Mouse (Mus musculus) G1E (cell line): ENCODE results near the gene Ankrd45. TPM values are rescaled to one million over a fixed set of nuclear protein-coding genes. Genes with fewer than 3 reads are reported as not detected.

Experiments
- ATAC-seq: 2 replicates; pipeline ENCODE4 v1.8.0; 2016; ENCODE audit warnings: mild to moderate bottlenecking; ENCODE audit not compliant: insufficient number of reproducible peaks, poor library complexity, low FRiP score, severe bottlenecking; ENCODE audit errors: extremely low read depth
- DNase-seq: peaks from one replicate; pipeline ENCODE4 v3.0.0; 2012; ENCODE audit warnings: low spot score
- H3K27me3 ChIP-seq: 2 replicates; pipeline ENCODE4 v1.6.1; 2012; ENCODE audit warnings: mild to moderate bottlenecking, low read length, inconsistent platforms; ENCODE audit not compliant: insufficient read depth
- H3K36me3 ChIP-seq: replicated peaks from 2 replicates; pipeline ENCODE3; 2012; ENCODE audit warnings: mild to moderate bottlenecking, inconsistent platforms
- H3K4me1 ChIP-seq: 2 replicates; pipeline ENCODE4 v1.6.1; 2012; ENCODE audit warnings: low read depth, low read length, inconsistent platforms, mixed read lengths; ENCODE audit not compliant: insufficient read depth
- H3K4me3 ChIP-seq: 2 replicates; pipeline ENCODE4 v1.5.1; 2012; ENCODE audit warnings: low read depth, mild to moderate bottlenecking, inconsistent platforms, low read length, moderate library complexity, mixed read lengths
- H3K9me3 ChIP-seq: replicated peaks from 2 replicates; pipeline ENCODE4 v1.6.1; 2012; ENCODE audit warnings: inconsistent platforms
- CTCF ChIP-seq: IDR thresholded peaks from 2 replicates; pipeline ENCODE4 v1.5.1; 2012; ENCODE audit warnings: low read depth, low read length, inconsistent platforms, mixed read lengths
- GATA1 ChIP-seq: IDR thresholded peaks from 2 replicates; pipeline ENCODE4 v1.6.1; 2012; ENCODE audit warnings: borderline replicate concordance, low read length, inconsistent platforms, mixed read lengths
- GATA2 ChIP-seq: IDR thresholded peaks from 2 replicates; pipeline ENCODE4 v1.6.1; 2012; ENCODE audit warnings: low read depth, low read length, inconsistent platforms, borderline replicate concordance
- POLR2AphosphoS5 ChIP-seq: IDR thresholded peaks from 2 replicates; pipeline ENCODE4 v1.6.1; 2012; ENCODE audit warnings: low read depth, low read length, inconsistent platforms; ENCODE audit not compliant: insufficient replicate concordance
- TAL1 ChIP-seq: conservative IDR thresholded peaks from 2 replicates; pipeline ENCODE4 v1.6.1; 2012; ENCODE audit warnings: low read depth, low read length, inconsistent platforms, mixed read lengths
- polyA plus RNA-seq: library from polyadenylated mRNA; stranded (reverse); fragments of >175 nt; gene quantifications from 2 replicates; pipeline ENCODE4 v1.2.3, GENCODE M21; 2012
- total RNA-seq, 2 experiments: library from RNA; stranded (forward) in 1 of 2; stranded (reverse) in 1 of 2; fragments of 200-1000 nt in 1 of 2; fragments of >200 nt in 1 of 2; fragmentation: Nextera tagmentation in 1 of 2; gene quantifications; 2 replicates each; pipeline ENCODE4 v1.2.3; 2014 to 2017

Gene Ankrd45
- total and polyA plus RNA-seq, 3 experiments, result 0.11 TPM; not detected in 2

DNA sequence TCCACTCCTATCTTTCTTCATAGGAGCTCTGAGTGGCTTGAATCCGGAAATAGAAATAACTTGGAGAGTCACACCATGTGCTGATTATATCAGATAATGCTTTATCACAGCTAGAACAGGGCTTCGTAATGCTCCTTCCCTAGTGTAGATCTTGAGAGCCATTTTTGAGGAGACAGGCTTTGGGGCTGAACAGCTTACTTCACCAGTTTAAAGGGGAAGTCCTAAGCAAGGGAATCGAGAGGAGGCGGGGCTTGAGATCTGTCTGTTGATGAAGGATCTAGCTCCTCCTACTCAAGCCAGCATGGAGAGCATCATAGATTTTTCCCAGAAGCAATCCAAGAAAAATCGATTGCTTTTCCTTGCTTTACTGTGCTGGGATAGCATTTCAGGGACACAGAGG lies 57.4 kb downstream of the Ankrd45 start:
- Histone ChIP-seq H3K36me3 (no peaks in the 10 kb centered on the region), H3K4me1 (peaks cover 28% of the 10 kb centered on the region), H3K4me3 (no peak overlapping the region), H3K27me3 (no peaks in the 10 kb centered on the region), H3K9me3 (no peaks in the 10 kb centered on the region)
- peak; percentile 58; the same call in 1 of the 2 replicates for ATAC-seq
- TF ChIP-seq GATA2 (no peak), POLR2AphosphoS5 (no peak), GATA1 (no peak), TAL1 (no peak), CTCF (no peak)
- peak; percentile 21 for DNase-seq

DNA sequence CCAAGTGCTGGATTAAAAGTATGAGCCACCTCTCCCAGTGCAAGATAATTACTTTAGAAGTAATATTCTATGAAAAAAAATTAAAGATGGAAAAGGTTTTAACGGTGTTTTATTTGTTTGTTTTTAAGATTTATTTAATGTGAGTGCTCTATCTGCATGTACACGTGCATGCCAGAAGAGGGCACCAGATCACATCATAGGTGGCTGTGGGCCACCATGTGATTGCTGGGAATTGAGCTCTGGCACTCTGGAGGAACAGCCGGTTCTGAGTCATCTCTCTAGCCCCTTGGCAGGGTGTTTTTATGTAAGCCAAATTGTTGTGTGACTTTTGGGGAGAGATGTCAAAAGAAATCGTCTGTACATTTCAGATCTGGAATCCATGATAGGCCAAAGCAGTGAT lies 72.0 kb downstream of the Ankrd45 start:
- H3K4me3 ChIP-seq, result no peak overlapping the region
- H3K9me3 ChIP-seq, result no peaks in the 10 kb centered on the region
- H3K36me3 ChIP-seq, result no peaks in the 10 kb centered on the region
- TF ChIP-seq TAL1 (no peak), GATA1 (no peak), CTCF (peak; percentile 53), GATA2 (no peak)
- no peak for DNase-seq
- ATAC-seq, result no peak
- H3K4me1 ChIP-seq, result peaks cover 3% of the 10 kb centered on the region; the same call in 1 of the 2 replicates
- peaks cover 16% of the 10 kb centered on the region for H3K27me3 ChIP-seq

DNA sequence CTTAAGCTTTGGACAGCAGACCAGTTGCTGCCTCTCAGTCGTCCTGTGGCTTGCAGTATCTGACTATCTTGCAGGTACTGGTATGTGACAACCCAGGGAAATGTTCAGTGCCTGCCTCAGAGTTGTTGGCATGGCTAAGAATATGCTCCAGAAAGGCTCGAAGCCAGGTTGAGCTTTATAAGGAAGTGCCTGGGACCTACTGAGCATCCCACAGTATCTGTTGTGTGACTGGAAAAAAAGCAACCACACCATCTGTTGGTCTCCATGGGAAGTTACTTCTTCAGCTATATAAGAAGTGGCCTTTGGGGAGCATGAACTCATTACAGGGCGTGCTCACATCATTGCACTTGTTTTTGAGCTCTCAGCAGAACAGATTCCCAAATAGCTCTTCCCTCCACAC lies 77.3 kb downstream of the Ankrd45 start:
- Histone ChIP-seq H3K27me3 (no peaks in the 10 kb centered on the region), H3K36me3 (no peaks in the 10 kb centered on the region), H3K4me1 (peaks cover 5% of the 10 kb centered on the region; the same call in 1 of the 2 replicates), H3K4me3 (no peak overlapping the region), H3K9me3 (no peaks in the 10 kb centered on the region)
- no peak for DNase-seq
- TF ChIP-seq GATA1, result no peak
- no peak for TF ChIP-seq CTCF
- TF ChIP-seq POLR2AphosphoS5, result no peak
- TF ChIP-seq GATA2, result no peak
- TF ChIP-seq TAL1, result no peak
- no peak for ATAC-seq

Other genes starting within 250 kb of the Ankrd45 start
- 46.5 and 53.6 TPM in 2 replicates for gene Rc3h1, start 236.3 kb upstream of the Ankrd45 start, total RNA-seq (2014; fragmentation: Nextera tagmentation)
- gene Rc3h1, start 236.3 kb upstream of the Ankrd45 start, total RNA-seq (2017), result 19.5 and 27.0 TPM in 2 replicates
- gene Rc3h1, start 236.3 kb upstream of the Ankrd45 start, polyA plus RNA-seq, result 0.90 and 1.3 TPM in 2 replicates
- gene Serpinc1, start 164.1 kb upstream of the Ankrd45 start, total RNA-seq (2014; fragmentation: Nextera tagmentation), result 1.3 and 1.8 TPM in 2 replicates
- gene Serpinc1, start 164.1 kb upstream of the Ankrd45 start, total RNA-seq (2017), result 0.81 and 1.2 TPM in 2 replicates
- gene Serpinc1, start 164.1 kb upstream of the Ankrd45 start, polyA plus RNA-seq, result 0.13 and 0.17 TPM in 2 replicates
- gene Zbtb37, start 107.8 kb upstream of the Ankrd45 start, total RNA-seq (2014; fragmentation: Nextera tagmentation), result 11.1 and 11.6 TPM in 2 replicates
- gene Zbtb37, start 107.8 kb upstream of the Ankrd45 start, total RNA-seq (2017), result 5.8 and 8.5 TPM in 2 replicates
- 0.08 and 0.21 TPM in 2 replicates for gene Zbtb37, start 107.8 kb upstream of the Ankrd45 start, polyA plus RNA-seq
- 35.2 and 41.1 TPM in 2 replicates for gene Dars2, start 72.0 kb upstream of the Ankrd45 start, total RNA-seq (2014; fragmentation: Nextera tagmentation)
- 36.2 and 39.1 TPM in 2 replicates for gene Dars2, start 72.0 kb upstream of the Ankrd45 start, total RNA-seq (2017)
- 3.8 and 4.3 TPM in 2 replicates for gene Dars2, start 72.0 kb upstream of the Ankrd45 start, polyA plus RNA-seq
- gene Cenpl, start 72.0 kb upstream of the Ankrd45 start, total RNA-seq (2014; fragmentation: Nextera tagmentation), result 19.3 and 20.6 TPM in 2 replicates
- gene Cenpl, start 72.0 kb upstream of the Ankrd45 start, total RNA-seq (2017), result 4.5 and 6.4 TPM in 2 replicates
- gene Cenpl, start 72.0 kb upstream of the Ankrd45 start, polyA plus RNA-seq, result 8.6 and 9.0 TPM in 2 replicates
- gene Klhl20, start 11.2 kb upstream of the Ankrd45 start, total RNA-seq (2014; fragmentation: Nextera tagmentation), result 52.5 and 56.2 TPM in 2 replicates
- 23.7 and 27.3 TPM in 2 replicates for gene Klhl20, start 11.2 kb upstream of the Ankrd45 start, total RNA-seq (2017)
- gene Klhl20, start 11.2 kb upstream of the Ankrd45 start, polyA plus RNA-seq, result 1.6 and 2.9 TPM in 2 replicates
- gene Tex50, start 16.6 kb downstream of the Ankrd45 start, total RNA-seq (2014; fragmentation: Nextera tagmentation), result not detected in 2 replicates
- gene Tex50, start 16.6 kb downstream of the Ankrd45 start, total RNA-seq (2017), result 0.23 TPM in 1 of 2 replicates, not detected in the other
- not detected in 2 replicates for gene Tex50, start 16.6 kb downstream of the Ankrd45 start, polyA plus RNA-seq
- 255 and 275 TPM in 2 replicates for gene Prdx6, start 108.5 kb downstream of the Ankrd45 start, total RNA-seq (2014; fragmentation: Nextera tagmentation)
- gene Prdx6, start 108.5 kb downstream of the Ankrd45 start, total RNA-seq (2017), result 560 and 599 TPM in 2 replicates
- gene Prdx6, start 108.5 kb downstream of the Ankrd45 start, polyA plus RNA-seq, result 37.6 and 51.6 TPM in 2 replicates